Mouse (Mus musculus): ENCODE measurements around the gene Esp23.
"Not testable (repeated sequence)": the region's sequence is repeated elsewhere in the genome, so short reads cannot be mapped to it uniquely, and the experiment has no call there.

The Esp23 gene

GRCm38 (mm10) chr17:39076937-39077336 is at the start of gene Esp23:
TSS of gene Esp23 (minus strand) at chr17:39077037.
- DNase-seq, result no peak

GRCm38 (mm10) chr17:39107126-39107525 is 30.3 kb upstream of the Esp23 start:
- not testable (repeated sequence) for DNase-seq

GRCm38 (mm10) chr17:39095034-39095433 is 18.2 kb upstream of the Esp23 start, which contains the start of gene Esp22:
TSS of gene Esp22 (plus strand) at chr17:39095334.
- no peak for DNase-seq

GRCm38 (mm10) chr17:39063641-39064040 is 13.2 kb downstream of the Esp23 start:
- DNase-seq, result no peak

- no peak for DNase-seq
These were observed 33.6 kb downstream of the Esp23 start, which contains the start of gene Gm21903 for GRCm38 (mm10) chr17:39043241-39043640. TSS of gene Gm21903 (minus strand) at chr17:39043341.

- DNase-seq, result not testable (repeated sequence)
These were observed 40.4 kb downstream of the Esp23 start, which contains the start of gene Esp24 for GRCm38 (mm10) chr17:39036395-39036794. TSS of gene Esp24 (plus strand) at chr17:39036695.

All from thymus, postnatal 4 days (tissue).